Mouse (Mus musculus): Measurements from ENCODE around the gene Trpc7. TPM values are rescaled to one million over a fixed set of nuclear protein-coding genes. Genes with fewer than 3 reads are reported as not detected.

Trpc7 gene
- polyA plus RNA-seq, 2 experiments from 2014 or later, result 0.12 TPM; not detected in 1

- no peak for ATAC-seq
Measured at GRCm38 (mm10) chr13:56790683-56791082, 105.1 kb downstream of the Trpc7 start.

GRCm38 (mm10) chr13:56782621-56783020, 113.2 kb downstream of the Trpc7 start:
- ATAC-seq, result no peak

- no peak for ATAC-seq
Measured at GRCm38 (mm10) chr13:56781697-56782096, 114.1 kb downstream of the Trpc7 start.

GRCm38 (mm10) chr13:56780746-56781469, 114.9 kb downstream of the Trpc7 start:
- no peak for ATAC-seq

GRCm38 (mm10) chr13:56774304-56774703, 121.5 kb downstream of the Trpc7 start:
- ATAC-seq, result peak; percentile 93

GRCm38 (mm10) chr13:56773262-56773870, 122.4 kb downstream of the Trpc7 start:
- no peak for ATAC-seq

GRCm38 (mm10) chr13:56772592-56772991, 123.2 kb downstream of the Trpc7 start:
- no peak for ATAC-seq

GRCm38 (mm10) chr13:56770786-56771185, 125.0 kb downstream of the Trpc7 start:
- ATAC-seq, result no peak

- ATAC-seq, result no peak
Measured at GRCm38 (mm10) chr13:56770136-56770578, 125.6 kb downstream of the Trpc7 start.

- ATAC-seq, result no peak
Measured at GRCm38 (mm10) chr13:56769431-56769830, 126.4 kb downstream of the Trpc7 start.

- no peak for ATAC-seq
Measured at GRCm38 (mm10) chr13:56766211-56766610, 129.6 kb downstream of the Trpc7 start.

- ATAC-seq, result peak; percentile 54
Measured at GRCm38 (mm10) chr13:56765284-56766032, 130.3 kb downstream of the Trpc7 start.

GRCm38 (mm10) chr13:56762446-56763229, 133.2 kb downstream of the Trpc7 start:
- ATAC-seq, result no peak

- ATAC-seq, result peak; percentile 32
Measured at GRCm38 (mm10) chr13:56758492-56758891, 137.3 kb downstream of the Trpc7 start.

- ATAC-seq, result no peak
Measured at GRCm38 (mm10) chr13:56757201-56757600, 138.6 kb downstream of the Trpc7 start.

- no peak for ATAC-seq
Measured at GRCm38 (mm10) chr13:56755871-56756270, 139.9 kb downstream of the Trpc7 start.

- ATAC-seq, result no peak
Measured at GRCm38 (mm10) chr13:56753192-56753951, 142.4 kb downstream of the Trpc7 start, which contains the start of gene Gm45623. TSS of gene Gm45623 (minus strand) at chr13:56753827.

- ATAC-seq, result no peak
Measured at GRCm38 (mm10) chr13:56752474-56753191, 143.2 kb downstream of the Trpc7 start.

GRCm38 (mm10) chr13:56751774-56752173, 144.0 kb downstream of the Trpc7 start:
- ATAC-seq, result no peak

GRCm38 (mm10) chr13:56749377-56749776, 146.4 kb downstream of the Trpc7 start:
- ATAC-seq, result no peak

- ATAC-seq, result no peak
Measured at GRCm38 (mm10) chr13:56747554-56747953, 148.2 kb downstream of the Trpc7 start.
